Mouse (Mus musculus): Measurements from ENCODE around the gene Rab11fip4.
"Not testable (repeated sequence)": the region's sequence is repeated elsewhere in the genome, so short reads cannot be mapped to it uniquely, and the experiment has no call there.

Gene Rab11fip4

DNA sequence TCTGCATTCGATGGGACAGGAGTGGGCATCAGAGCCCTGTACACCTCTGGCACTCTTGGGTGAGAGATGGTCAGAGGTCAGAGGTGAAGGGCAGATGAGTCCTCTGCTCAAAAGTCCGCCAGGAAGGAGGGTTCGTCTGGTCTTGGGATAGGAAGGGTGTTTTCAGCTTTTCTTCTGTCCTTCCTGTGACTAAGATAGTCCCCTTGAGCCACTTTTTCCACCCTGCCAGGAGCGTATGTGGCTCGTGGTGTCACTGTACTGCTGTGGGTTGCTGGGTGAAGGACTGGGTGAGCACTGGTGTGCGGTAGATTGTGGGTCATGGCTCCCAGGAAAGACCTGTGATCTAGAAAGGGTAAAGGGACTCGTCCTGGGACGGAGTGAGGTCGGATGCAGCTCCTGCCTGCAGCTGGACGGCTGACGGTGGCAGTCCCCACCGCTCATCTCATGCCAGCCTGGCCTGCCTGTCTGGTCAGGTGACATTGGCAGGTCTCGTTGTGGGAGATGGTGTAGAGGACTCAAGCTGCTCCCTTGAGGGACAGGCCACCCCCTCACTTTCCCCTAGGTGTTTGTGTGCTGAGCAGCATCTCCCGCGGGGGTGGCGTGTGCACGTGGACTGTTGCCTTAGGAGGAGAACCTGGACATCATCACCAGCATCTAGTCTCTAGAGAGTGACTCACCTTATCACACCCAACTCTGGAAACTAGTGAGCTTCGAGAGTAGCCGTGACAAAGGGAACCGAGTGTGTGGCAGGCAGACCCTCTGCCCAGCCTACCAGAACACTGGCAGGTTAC, 87.5 kb downstream of the Rab11fip4 start:
- DNase-seq (ENCODE audit: low spot score in 2 of 2): no peak

DNA sequence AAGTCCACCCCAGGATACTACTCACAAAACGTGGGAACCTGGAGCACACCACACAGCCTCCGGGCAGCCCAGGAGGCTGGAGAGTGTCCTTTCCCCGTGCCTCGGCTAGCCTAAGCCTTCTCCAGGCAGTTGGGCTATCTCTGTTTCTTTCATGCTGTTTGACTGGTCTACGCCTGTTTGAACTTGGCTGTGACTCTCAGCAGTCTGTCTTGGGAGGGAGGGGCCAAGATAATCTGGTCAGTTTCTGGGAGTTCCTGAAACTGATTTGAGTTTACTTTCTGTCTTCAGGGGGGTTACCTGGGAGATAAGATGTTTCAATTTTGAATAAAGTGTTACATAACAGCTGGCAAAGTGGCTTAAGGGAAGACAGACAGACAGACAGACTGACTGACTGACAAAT, 88.9 kb downstream of the Rab11fip4 start:
- no peak for DNase-seq (ENCODE audit: low spot score in 2 of 2)

GRCm38 (mm10) chr11:79680559-79680958, 89.5 kb downstream of the Rab11fip4 start:
- DNase-seq (ENCODE audit: low spot score in 2 of 2): no peak

GRCm38 (mm10) chr11:79681182-79681581, 90.2 kb downstream of the Rab11fip4 start:
- no peak for DNase-seq (ENCODE audit: low spot score in 2 of 2)

GRCm38 (mm10) chr11:79681798-79682197, 90.8 kb downstream of the Rab11fip4 start:
- DNase-seq (ENCODE audit: low spot score in 2 of 2): no peak

DNA sequence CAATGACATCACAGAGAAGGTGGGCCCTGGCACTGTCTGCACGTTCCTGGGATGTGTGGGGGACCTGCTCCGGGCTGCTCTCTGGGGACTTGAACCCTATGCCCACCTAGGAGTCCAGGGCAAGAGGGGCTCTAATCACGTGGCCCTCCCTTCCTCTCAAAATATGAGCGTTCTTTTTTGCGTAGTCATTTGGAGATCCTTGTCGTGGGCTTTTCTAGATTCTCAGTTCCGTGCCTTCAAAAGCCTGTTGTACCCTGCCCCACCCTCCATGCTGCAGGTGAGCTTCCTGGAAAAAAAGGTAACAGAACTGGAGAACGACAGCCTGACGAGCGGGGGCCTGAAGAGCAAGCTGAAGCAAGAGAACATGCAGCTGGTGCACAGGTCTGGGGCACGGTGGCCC, 94.1 kb downstream of the Rab11fip4 start:
- DNase-seq (ENCODE audit: low spot score in 2 of 2): no peak

DNA sequence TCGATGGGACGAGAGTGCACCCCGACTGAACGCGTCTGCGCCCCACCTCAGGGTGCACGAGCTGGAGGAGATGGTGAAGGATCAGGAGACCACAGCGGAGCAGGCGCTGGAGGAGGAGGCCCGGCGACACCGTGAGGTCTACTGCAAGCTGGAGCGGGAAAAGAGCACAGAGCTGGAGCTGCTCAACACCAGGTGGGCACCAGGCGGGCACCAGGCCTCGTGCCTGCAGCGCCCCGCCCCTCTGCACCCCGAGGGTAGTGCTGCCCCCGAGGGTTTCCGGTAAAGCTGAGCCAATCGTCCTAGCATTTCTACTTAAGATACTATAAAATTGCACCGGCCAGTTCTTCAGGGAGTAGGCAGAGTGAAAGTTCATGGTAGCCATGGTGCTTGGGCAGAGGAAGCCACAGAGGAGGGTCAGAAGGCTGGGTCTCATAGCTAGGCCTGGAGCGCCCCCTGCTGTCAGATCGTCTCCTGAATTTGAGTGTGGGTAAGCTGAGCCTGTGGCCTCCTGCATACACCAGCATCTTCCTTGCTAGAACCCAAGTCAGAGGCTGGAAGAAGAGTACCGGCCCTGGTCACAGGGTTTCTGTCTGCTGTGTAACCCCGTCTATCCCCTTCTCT, 95.6 kb downstream of the Rab11fip4 start:
- peak; percentile 86 to 96 for DNase-seq (ENCODE audit: low spot score in 2 of 2)

GRCm38 (mm10) chr11:79689916-79690315, 98.9 kb downstream of the Rab11fip4 start:
- no peak for DNase-seq (ENCODE audit: low spot score in 2 of 2)

DNA sequence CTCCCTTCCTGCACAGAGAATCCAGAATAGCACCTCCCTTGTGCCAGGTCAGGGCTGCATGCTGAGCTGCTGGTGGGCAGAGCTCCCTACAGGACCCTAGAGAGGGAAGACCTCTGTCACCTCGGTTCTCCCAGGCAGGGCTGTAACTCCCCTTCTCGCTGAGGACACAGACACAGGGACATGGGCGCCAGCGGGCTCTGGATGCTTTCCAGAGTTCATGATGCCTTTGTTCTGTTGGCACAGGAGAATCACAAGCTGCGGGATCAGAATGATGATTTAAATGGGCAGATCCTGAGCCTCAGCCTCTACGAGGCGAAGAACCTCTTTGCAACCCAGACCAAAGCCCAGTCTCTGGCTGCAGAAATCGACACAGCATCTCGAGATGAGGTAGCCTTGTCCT, 100.5 kb downstream of the Rab11fip4 start:
- no peak for DNase-seq (ENCODE audit: low spot score in 2 of 2)

- DNase-seq (ENCODE audit: low spot score in 2 of 2): no peak
Observed at GRCm38 (mm10) chr11:79696390-79697307, 105.6 kb downstream of the Rab11fip4 start.

GRCm38 (mm10) chr11:79698071-79698470, 107.1 kb downstream of the Rab11fip4 start:
- DNase-seq (ENCODE audit: low spot score in 2 of 2): no peak

- not testable (repeated sequence) for DNase-seq (ENCODE audit: low spot score in 2 of 2)
Observed at GRCm38 (mm10) chr11:79698542-79698941, 107.5 kb downstream of the Rab11fip4 start.

DNA sequence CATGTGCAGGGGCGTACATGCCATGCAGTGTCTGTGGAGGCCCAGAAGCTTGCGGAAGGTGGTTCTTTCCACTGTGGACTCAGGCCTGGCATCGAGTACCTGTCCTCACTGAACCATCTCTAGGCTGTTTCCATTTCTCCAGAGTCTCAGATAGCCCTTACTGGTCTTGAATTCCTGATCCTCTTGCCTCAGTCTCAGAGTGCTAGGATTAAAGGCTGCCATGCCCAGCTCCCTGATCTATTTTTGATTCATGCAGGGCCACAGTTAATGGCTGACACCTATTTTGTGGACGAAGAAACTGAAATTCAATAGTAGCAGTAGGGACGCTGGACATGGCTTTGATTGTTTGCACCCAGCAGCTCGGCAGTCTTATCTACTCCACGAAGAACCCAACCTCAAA, 110.5 kb downstream of the Rab11fip4 start:
- DNase-seq (ENCODE audit: low spot score in 2 of 2): no peak

- DNase-seq (ENCODE audit: low spot score in 2 of 2): no peak
Observed at GRCm38 (mm10) chr11:79702092-79702491, 111.1 kb downstream of the Rab11fip4 start.

GRCm38 (mm10) chr11:79703452-79703851, 112.4 kb downstream of the Rab11fip4 start:
- DNase-seq (ENCODE audit: low spot score in 2 of 2): peak in 1 of 2 experiments; percentile 41

GRCm38 (mm10) chr11:79703885-79704291, 112.9 kb downstream of the Rab11fip4 start:
- no peak for DNase-seq (ENCODE audit: low spot score in 2 of 2)

- DNase-seq (ENCODE audit: low spot score in 2 of 2): peak; percentile 98
Observed at GRCm38 (mm10) chr11:79704318-79705150, 113.5 kb downstream of the Rab11fip4 start.

DNA sequence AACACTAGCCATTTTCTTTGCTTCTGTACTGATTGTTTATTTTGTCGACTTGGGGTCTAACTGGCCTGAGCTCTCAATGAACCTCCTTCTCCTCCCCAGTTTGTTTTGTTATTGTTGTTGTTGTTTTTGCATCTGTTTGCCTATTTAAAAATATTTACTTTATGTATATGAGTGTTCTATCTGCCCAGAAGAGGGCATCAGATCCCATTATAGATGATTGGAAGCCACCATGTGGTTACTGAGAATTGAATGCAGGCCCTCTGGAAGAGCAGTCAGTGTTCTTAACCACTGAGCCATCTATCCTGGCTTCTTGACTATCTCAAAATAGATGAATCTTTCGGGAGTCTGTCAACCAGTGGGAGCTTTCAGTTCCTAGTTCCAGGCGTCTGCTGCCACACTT, 116.1 kb downstream of the Rab11fip4 start:
- no peak for DNase-seq (ENCODE audit: low spot score in 2 of 2)

GRCm38 (mm10) chr11:79710868-79711765, 120.1 kb downstream of the Rab11fip4 start:
- DNase-seq (ENCODE audit: low spot score in 2 of 2): peak; percentile 62 to 63

DNA sequence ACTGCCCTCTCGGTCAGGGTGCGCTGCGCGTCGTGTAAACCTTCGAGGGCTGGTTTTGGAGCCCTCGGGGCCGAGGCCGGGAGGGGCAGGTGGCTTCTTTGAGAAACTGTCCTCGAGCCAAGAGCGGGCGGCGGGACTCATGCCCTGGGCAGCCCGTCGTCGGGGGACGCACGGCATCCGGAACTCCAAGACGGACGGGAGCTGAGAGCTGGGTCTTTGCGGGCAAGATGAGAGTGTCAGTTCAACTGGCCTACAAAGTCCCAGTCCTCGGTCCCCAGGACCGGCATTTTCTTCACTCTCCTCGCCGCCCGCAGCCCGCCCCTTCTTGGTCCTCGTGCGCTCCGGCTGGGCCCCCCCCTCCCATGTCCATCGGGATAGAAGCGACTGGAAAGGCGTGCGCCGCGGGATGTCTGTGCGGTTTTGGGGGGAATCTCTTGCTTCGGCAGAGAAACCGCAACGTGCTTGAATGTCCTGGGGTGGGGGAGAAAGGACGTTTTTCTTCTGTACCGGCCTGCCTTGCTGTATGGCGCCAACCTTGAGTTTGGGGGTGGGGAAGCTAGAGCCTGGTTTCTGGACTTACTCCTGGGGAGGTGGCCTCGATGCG, 120.9 kb downstream of the Rab11fip4 start:
- DNase-seq (ENCODE audit: low spot score in 2 of 2): no peak
